Mouse (Mus musculus) naive thymus-derived CD4-positive, alpha-beta T cell, adult 5 months (primary cell): ENCODE results near the gene Ctbs. TPM values are rescaled to one million over a fixed set of nuclear protein-coding genes. Genes with fewer than 3 reads are reported as not detected.

ENCODE experiments used
- polyA plus RNA-seq: library from polyadenylated mRNA; unstranded; fragments of 100-300 nt; shearing (Covaris generic); gene quantifications from one replicate; pipeline ENCODE4 v1.2.1, GENCODE M21; 2017

The Ctbs gene
- 3.4 TPM for polyA plus RNA-seq

DNA sequence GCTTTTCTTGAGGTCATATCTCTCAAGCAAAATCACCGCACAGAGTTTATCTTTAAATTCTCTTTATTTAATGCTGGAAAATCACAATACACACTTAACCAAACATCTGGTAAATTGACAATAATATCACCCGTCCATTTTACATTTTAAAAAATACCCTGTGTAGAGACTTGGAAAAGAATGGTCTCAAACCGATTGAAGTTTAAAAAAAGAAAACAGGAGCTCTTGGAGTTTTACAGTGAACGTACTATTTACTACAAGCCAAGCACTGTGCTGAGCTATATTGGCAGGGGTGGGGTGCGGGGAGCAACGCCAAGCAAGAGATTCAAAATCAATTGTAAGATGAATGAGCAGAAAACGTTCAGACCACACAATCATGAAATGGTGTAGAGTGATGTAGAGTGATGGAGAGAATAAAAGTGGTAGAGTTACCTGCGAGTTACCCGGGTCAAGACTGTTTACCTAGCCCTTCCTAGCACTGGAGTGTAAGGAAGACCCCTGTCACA is at the start of gene Ctbs:
Gene Ctbs (plus strand): TSS at position 51 of the 506 bp plus-strand sequence.

DNA sequence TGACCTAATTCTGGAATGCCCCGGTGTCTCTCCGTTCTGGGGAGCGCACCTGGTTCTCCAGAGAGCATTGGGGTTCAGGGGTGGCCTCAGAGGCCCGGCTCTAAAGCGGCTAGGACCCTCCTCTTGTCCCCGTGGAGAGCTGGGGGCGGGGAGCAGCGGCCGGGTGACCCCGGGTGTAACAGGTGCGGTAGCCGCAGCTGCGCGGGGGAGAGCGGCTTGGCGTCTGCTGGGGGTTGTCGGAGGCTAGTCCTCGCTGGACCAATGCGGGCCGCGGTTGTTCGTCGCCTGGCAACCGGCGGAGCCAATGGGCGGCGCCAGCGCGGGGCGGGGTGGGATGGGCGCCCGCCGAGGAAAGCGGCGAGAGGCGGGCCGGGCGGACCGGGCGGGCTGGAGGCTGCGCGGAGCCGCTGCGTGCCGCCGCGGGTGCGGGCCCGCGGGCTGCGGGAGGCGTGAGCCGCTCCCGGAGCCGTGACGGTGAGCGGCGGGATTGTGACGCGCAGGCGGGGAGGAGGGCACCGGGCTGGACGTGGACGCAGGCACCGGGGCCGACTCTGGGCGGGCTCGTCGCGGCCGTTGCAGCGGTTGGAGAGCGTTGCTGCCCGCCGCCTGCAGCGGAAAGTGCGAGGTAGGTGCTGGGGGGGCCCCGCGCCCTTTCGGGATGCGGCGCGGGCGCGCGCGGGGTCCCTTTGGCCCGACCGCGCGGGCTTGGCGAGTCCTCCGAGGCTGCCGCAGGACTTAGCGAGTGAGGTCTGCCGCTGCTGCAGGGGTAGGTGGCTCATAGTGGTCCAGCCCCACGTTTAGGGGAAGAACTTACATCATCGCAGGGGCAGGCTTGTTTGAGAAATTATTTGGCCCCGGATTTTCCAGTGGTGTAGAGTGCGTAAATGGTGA is 45.0 kb upstream of the Ctbs start, which contains the start of gene Ssx2ip:
Gene Ssx2ip (plus strand): TSS at position 332 of the 891 bp plus-strand sequence.

DNA sequence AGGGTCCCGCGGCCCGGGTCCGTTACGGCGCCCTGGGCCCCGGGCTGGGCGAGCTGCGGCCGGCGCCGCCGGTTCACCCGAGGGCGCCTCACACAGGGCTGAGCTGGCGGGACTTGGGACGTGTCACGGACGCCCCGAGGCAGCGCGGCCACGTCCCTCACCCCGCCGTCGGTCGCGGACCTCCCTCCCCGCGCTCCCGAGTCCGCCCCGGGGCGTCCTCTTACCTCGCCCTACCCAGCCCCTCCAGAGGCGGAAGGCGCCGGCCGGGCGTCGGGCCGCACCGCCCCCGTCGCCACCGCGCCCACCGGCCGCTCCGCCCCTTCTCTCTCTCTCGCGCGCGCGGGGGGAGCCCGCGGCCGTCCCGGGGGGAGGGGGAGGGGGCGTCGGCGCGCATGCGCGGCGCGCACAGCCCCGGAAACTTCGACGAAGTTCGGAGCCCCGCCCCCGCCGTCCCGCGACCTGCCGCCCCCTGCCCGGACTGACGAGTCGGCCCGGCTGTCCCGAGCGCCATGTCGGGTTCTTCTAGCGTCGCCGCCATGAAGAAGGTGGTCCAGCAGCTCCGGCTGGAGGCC is 49.9 kb downstream of the Ctbs start, which contains the start of the genes Spata1 and Gng5:
Gene Spata1 (minus strand): TSS at position 323 of the 572 bp plus-strand sequence.
Gene Gng5 (plus strand): TSS at position 377 of the 572 bp plus-strand sequence.

Other genes starting within 250 kb of the Ctbs start
- gene Lpar3, start 228.8 kb upstream of the Ctbs start, polyA plus RNA-seq: not detected
- gene Ssx2ip, start 45.2 kb upstream of the Ctbs start, polyA plus RNA-seq: 4.4 TPM
- 10.2 TPM for gene Spata1, start 50.0 kb downstream of the Ctbs start, polyA plus RNA-seq
- 402 TPM for gene Gng5, start 50.0 kb downstream of the Ctbs start, polyA plus RNA-seq
- 103 TPM for gene Rpf1, start 71.6 kb downstream of the Ctbs start, polyA plus RNA-seq
- not detected for gene Uox, start 120.6 kb downstream of the Ctbs start, polyA plus RNA-seq
- not detected for gene Dnase2b, start 165.8 kb downstream of the Ctbs start, polyA plus RNA-seq
- gene 4930503B20Rik, start 201.5 kb downstream of the Ctbs start, polyA plus RNA-seq: not detected
- gene Samd13, start 235.8 kb downstream of the Ctbs start, polyA plus RNA-seq: 0.81 TPM